Mouse (Mus musculus) thymus, postnatal 4 days (tissue): ENCODE results near the gene Spred3.
"Not testable (repeated sequence)": the region's sequence is repeated elsewhere in the genome, so short reads cannot be mapped to it uniquely, and the experiment has no call there.

Experiments used
- DNase-seq: peaks from one replicate; pipeline ENCODE4 v3.0.0; 2021

The Spred3 gene

GRCm38 (mm10) chr7:29170066-29170754, at the start of gene Spred3, which contains the start of gene Ggn:
Gene Spred3 (minus strand): TSS chr7:29170411.
Gene Ggn (plus strand): TSS chr7:29170210.
- peak; percentile 52 for DNase-seq

- DNase-seq, result no peak
Measured at GRCm38 (mm10) chr7:29214846-29215245, 44.6 kb upstream of the Spred3 start.

- DNase-seq, result no peak
Measured at GRCm38 (mm10) chr7:29214236-29214635, 44.0 kb upstream of the Spred3 start.

- no peak for DNase-seq
Measured at GRCm38 (mm10) chr7:29213675-29214082, 43.5 kb upstream of the Spred3 start, which contains the start of gene Catsperg1. Gene Catsperg1 (minus strand): TSS chr7:29214035.

- DNase-seq, result not testable (repeated sequence)
Measured at GRCm38 (mm10) chr7:29212775-29213560, 42.8 kb upstream of the Spred3 start.

GRCm38 (mm10) chr7:29212199-29212765, 42.1 kb upstream of the Spred3 start:
- DNase-seq, result peak; percentile 27

- DNase-seq, result peak; percentile 89
Measured at GRCm38 (mm10) chr7:29211415-29212198, 41.4 kb upstream of the Spred3 start.

- DNase-seq, result peak; percentile 60
Measured at GRCm38 (mm10) chr7:29211013-29211412, 40.8 kb upstream of the Spred3 start.

GRCm38 (mm10) chr7:29202577-29202976, 32.4 kb upstream of the Spred3 start:
- DNase-seq, result peak; percentile 44

GRCm38 (mm10) chr7:29194230-29194629, 24.0 kb upstream of the Spred3 start:
- DNase-seq, result not testable (repeated sequence)

GRCm38 (mm10) chr7:29181323-29181722, 11.1 kb upstream of the Spred3 start:
- not testable (repeated sequence) for DNase-seq

- no peak for DNase-seq
Measured at GRCm38 (mm10) chr7:29180854-29181236, 10.6 kb upstream of the Spred3 start.

GRCm38 (mm10) chr7:29180077-29180853, 10.1 kb upstream of the Spred3 start, which contains the start of gene Psmd8:
Gene Psmd8 (minus strand): TSS chr7:29180701.
- DNase-seq, result peak; percentile 97

GRCm38 (mm10) chr7:29179323-29179722, 9.1 kb upstream of the Spred3 start:
- peak; percentile 15 for DNase-seq

GRCm38 (mm10) chr7:29178106-29178505, 7.9 kb upstream of the Spred3 start:
- peak; percentile 41 for DNase-seq

GRCm38 (mm10) chr7:29172390-29173016, 2.3 kb upstream of the Spred3 start:
- peak; percentile 26 for DNase-seq

- DNase-seq, result no peak
Measured at GRCm38 (mm10) chr7:29171562-29172097, 1.4 kb upstream of the Spred3 start.

- DNase-seq, result peak; percentile 47
Measured at GRCm38 (mm10) chr7:29170755-29171561, 747 bp upstream of the Spred3 start.

GRCm38 (mm10) chr7:29169231-29170065, 763 bp downstream of the Spred3 start:
- DNase-seq, result peak; percentile 52
